Mouse (Mus musculus) gastrocnemius, postnatal 4 days (tissue): ENCODE measurements around the gene Vmn2r54. TPM values are rescaled to one million over a fixed set of nuclear protein-coding genes. Genes with fewer than 3 reads are reported as not detected.
"Not testable (repeated sequence)": the region's sequence is repeated elsewhere in the genome, so short reads cannot be mapped to it uniquely, and the experiment has no call there.

Source experiments
- DNase-seq, 2 experiments: peaks; one replicate each; pipeline ENCODE4 v3.0.0; 2021 to 2022; ENCODE audit warnings: low spot score in 2 of 2, mixed read lengths in 2 of 2
- long read RNA-seq, 2 experiments: library from polyadenylated mRNA; stranded (forward); transcript quantifications; one replicate each; pipeline ENCODE4 v2.0.0; 2021
- total RNA-seq, 2 experiments: library from RNA; stranded (reverse); gene quantifications; 2 replicates each; pipeline ENCODE4 v1.2.3; 2021

Gene Vmn2r54
- total RNA-seq = not detected
- long read RNA-seq, experiment 1 = 0 reads
- long read RNA-seq, experiment 2 = 0 reads

DNA sequence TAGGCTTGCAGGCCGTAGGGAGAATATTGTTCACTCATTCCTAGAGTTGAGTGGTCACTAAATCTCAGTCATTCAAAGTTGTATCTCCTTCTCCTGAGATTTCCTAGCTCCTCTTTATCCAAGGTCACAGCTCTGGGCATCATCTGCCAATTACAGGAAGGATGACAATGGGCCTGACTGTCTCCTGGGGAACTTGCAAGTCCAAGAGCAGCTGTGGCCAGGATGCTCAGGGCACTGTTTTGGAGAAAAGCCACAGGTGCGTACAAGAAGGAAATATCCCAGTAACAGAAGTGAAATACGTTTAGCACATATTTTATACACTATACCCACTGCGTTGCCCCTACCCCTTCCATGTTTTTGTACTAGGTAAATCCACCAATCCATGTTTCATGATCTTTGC is at the start of gene Vmn2r54:
Gene Vmn2r54 (minus strand): TSS at position 101 of the 400 bp plus-strand sequence.
- not testable (repeated sequence) for DNase-seq

DNA sequence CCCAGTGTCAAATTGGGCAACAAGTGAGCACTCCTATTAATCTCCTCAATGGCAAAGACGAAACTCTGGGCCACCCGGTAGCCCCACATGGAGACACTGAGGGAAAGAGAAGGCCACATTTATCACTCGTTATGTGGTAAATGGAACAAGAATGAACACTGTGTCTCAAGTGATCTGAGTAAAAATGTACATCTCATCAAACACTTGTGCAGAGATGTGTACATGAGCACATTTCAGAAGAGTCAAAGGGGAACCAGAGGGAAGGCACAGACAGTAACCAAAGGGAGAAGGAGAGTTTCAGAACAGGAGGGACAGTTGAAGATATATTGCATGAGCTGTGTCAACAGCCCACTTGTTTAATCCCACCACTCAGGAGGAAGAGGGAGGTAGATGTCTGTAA is 44.8 kb upstream of the Vmn2r54 start, which contains the start of gene Vmn2r55:
Gene Vmn2r55 (minus strand): TSS at position 101 of the 400 bp plus-strand sequence.
- DNase-seq = not testable (repeated sequence)

DNA sequence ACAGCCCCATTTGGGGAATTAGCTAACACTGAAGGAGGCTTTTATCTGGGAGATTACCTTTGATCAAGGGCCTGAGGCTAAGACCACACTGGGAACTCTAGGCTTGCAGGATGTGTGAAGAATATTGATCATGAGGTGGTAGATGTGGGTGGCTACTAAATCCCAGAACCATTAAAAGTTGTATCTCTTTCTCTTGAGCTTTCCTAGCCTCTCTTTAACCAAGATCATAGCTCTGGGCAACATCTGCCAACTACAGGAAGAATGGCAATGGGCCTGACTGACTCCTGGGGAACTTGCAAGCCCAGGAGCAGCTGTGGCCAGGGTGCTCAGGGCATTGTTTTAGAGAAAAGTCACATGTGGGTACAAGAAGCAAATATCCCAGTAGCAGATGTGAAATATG is 31.4 kb downstream of the Vmn2r54 start, which contains the start of gene Vmn2r53:
Gene Vmn2r53 (minus strand): TSS at position 101 of the 400 bp plus-strand sequence.
- DNase-seq = no peak

Other genes with a start within 250 kb of the Vmn2r54 start
- gene Zfp551, start 217.6 kb downstream of the Vmn2r54 start, total RNA-seq = 1 to 10 TPM; 2.9 to 3.0 TPM
- 10 to 100 TPM; 11.5 to 15.1 TPM for gene Zfp606, start 162.0 kb downstream of the Vmn2r54 start, total RNA-seq
- not detected for gene 2900092C05Rik, start 127.8 kb downstream of the Vmn2r54 start, total RNA-seq
- gene Vmn2r53, start 31.5 kb downstream of the Vmn2r54 start, total RNA-seq = under 1 TPM; 0.02 to 0.03 TPM
- not detected for gene Vmn2r55, start 44.7 kb upstream of the Vmn2r54 start, total RNA-seq
- not detected for gene Vmn2r56, start 94.7 kb upstream of the Vmn2r54 start, total RNA-seq
- gene Zscan18, start 163.3 kb upstream of the Vmn2r54 start, total RNA-seq = 1 to 10 TPM; 7.5 to 7.8 TPM
- 10 to 100 TPM in 1 of 2 experiments, 1 to 10 TPM in 1; 9.5 to 11.6 TPM for gene Zfp329, start 178.5 kb upstream of the Vmn2r54 start, total RNA-seq
- gene Zfp110, start 194.4 kb upstream of the Vmn2r54 start, total RNA-seq = 10 to 100 TPM; 19.5 to 20.3 TPM
- gene Zfp128, start 240.9 kb upstream of the Vmn2r54 start, total RNA-seq = 1 to 10 TPM; 3.2 to 3.4 TPM